Mouse (Mus musculus) heart, adult 2 months (tissue): ENCODE measurements around the gene Jsrp1. TPM values are rescaled to one million over a fixed set of nuclear protein-coding genes. Genes with fewer than 3 reads are reported as not detected.

Source experiments
- DNase-seq, 2 experiments: peaks; one replicate each; pipeline ENCODE4 v3.0.0; 2021
- H3K27ac ChIP-seq: fragments of 200-600 bp; 2 replicates; pipeline ENCODE4 v1.8.1; 2022
- H3K27me3 ChIP-seq: fragments of 200-500 bp; 2 replicates; pipeline ENCODE4 v1.6.1; 2012; ENCODE audit warnings: mild to moderate bottlenecking, low read length, inconsistent platforms, mixed read lengths; ENCODE audit not compliant: control insufficient read depth, insufficient read depth
- H3K36me3 ChIP-seq: fragments of 200-500 bp; 2 replicates; pipeline ENCODE4 v1.6.1; 2012; ENCODE audit warnings: low read length, inconsistent platforms; ENCODE audit not compliant: control insufficient read depth, insufficient read depth
- H3K4me1 ChIP-seq: fragments of 200-500 bp; 2 replicates; pipeline ENCODE4 v1.6.1; 2011; ENCODE audit warnings: low read length; ENCODE audit not compliant: control insufficient read depth, insufficient read depth
- H3K4me3 ChIP-seq: fragments of 200-600 bp; 2 replicates; pipeline ENCODE4 v1.8.1; 2022
- H3K79me2 ChIP-seq: fragments of 200-500 bp; replicated peaks from 2 replicates; pipeline ENCODE4 v1.6.1; 2012; ENCODE audit warnings: mild to moderate bottlenecking, inconsistent platforms, low read length, moderate library complexity, mixed read lengths; ENCODE audit not compliant: control insufficient read depth, insufficient read depth
- H3K9ac ChIP-seq: fragments of 200-500 bp; 2 replicates; pipeline ENCODE4 v1.6.1; 2012; ENCODE audit warnings: low read depth, mild to moderate bottlenecking, control low read depth, inconsistent platforms, low read length, mixed read lengths
- CTCF ChIP-seq: fragments of 200-600 bp; IDR thresholded peaks from 2 replicates; pipeline ENCODE4 v1.8.1; 2022; ENCODE audit warnings: antibody characterized with exemption, mild to moderate bottlenecking, moderate library complexity
- EP300 ChIP-seq: fragments of 200-500 bp; IDR thresholded peaks from 2 replicates; pipeline ENCODE4 v1.6.1; 2011; ENCODE audit warnings: low read depth, low read length, control low read depth; ENCODE audit not compliant: insufficient read depth
- POLR2A ChIP-seq: fragments of 200-500 bp; IDR thresholded peaks from 2 replicates; pipeline ENCODE4 v1.6.1; 2011; ENCODE audit warnings: mild to moderate bottlenecking, low read depth, low read length, control low read depth; ENCODE audit not compliant: insufficient read depth
- WGBS: fragments of 180-500 bp; shearing (Covaris S2); methylation state at CpG from one replicate; pipeline ENCODE4 v1.1.7; 2018; 5-methylcytosine and 5-hydroxymethylcytosine counted together
- intact Hi-C: fragments of 180-260 bp; cut with DNase I; formaldehyde crosslinking; loops from one replicate; pipeline ENCODE4 v1.15.1; 2025
- polyA plus RNA-seq: library from polyadenylated mRNA; depleted of rRNA; stranded (reverse); fragments of >200 nt; gene quantifications from 2 replicates; pipeline ENCODE4 v1.2.3, GENCODE M21; 2012
- total RNA-seq, 2 experiments: library from RNA; stranded (reverse); gene quantifications; 2 replicates each; pipeline ENCODE4 v1.2.3; 2021

Gene Jsrp1
- total and polyA plus RNA-seq, 3 experiments = 0.21 to 1.1 (median 0.25) TPM

DNA sequence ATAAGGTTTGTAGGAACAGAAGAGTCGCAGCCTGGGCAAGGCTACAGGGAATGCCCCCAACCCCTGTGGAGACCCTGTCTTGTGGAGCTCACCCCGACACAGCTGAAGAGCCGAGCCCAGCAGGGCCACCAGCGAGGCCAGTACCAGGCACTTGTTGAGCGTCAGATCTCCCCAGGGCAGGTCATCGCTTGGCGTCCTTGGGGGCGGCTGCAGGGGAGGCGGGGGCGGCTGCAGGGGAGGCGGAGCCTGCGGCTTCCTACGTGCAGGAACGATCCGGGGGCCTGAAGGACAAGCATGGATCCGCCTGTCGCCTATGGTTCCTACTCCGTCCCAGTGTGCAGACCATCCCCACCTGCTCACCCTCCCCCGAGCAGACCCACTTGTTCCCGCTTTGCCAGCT lies 3.2 kb downstream of the Jsrp1 start:
- H3K9ac ChIP-seq = no peak overlapping the region
- TF ChIP-seq CTCF (no peak), EP300 (no peak), POLR2A (no peak)
- H3K27ac ChIP-seq = no peak overlapping the region
- DNase-seq = no peak
- H3K4me3 ChIP-seq = no peak overlapping the region
- intact Hi-C loops = no loop called here
- no peaks in the 10 kb centered on the region for H3K79me2 ChIP-seq
- H3K4me1 ChIP-seq = peaks cover 3% of the 10 kb centered on the region
- WGBS = 12% methylated on average over 20 of the region's 20 CpGs
- H3K36me3 ChIP-seq = no peaks in the 10 kb centered on the region
- no peaks in the 10 kb centered on the region for H3K27me3 ChIP-seq

DNA sequence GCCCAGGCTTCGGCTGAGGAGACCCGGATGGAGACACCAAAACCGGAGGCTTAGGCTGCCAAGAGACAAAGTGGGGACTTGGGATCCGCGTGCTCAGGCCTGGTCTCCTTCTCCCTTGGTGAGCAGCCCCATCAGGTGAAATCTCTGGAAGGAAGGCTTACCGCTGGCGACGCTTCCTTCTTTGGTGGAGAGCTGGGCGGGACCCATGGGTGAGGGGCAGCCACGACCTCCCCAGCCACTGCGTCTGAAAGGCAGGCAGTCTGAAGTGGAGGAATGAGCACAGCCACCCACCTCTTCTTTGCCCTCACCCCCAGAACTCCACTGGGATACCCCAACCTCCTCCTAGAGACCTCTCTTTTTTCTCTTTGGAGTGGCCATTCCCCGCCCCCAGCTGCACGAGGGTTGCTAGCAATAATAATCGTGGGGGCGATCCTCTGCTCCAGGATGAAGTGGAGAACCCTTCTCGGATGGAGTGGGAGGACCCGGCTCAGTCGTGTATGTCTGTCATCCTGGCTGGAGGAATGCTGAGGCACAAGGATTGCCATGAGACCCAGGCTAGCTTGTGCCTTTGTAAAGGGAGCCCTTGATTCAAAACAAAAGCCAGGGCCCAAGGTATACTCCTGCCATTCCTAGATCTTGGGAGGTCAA lies 4.2 kb downstream of the Jsrp1 start:
- no peak for TF ChIP-seq POLR2A
- TF ChIP-seq CTCF = no peak
- TF ChIP-seq EP300 = no peak
- Histone ChIP-seq H3K27ac (no peak overlapping the region), H3K79me2 (no peaks in the 10 kb centered on the region), H3K36me3 (no peaks in the 10 kb centered on the region), H3K4me1 (peaks cover 3% of the 10 kb centered on the region), H3K9ac (no peak overlapping the region), H3K4me3 (no peak overlapping the region), H3K27me3 (no peaks in the 10 kb centered on the region)
- intact Hi-C loops = no loop called here
- DNase-seq = no peak
- 17% methylated on average over 18 of the region's 18 CpGs for WGBS

- H3K27ac ChIP-seq = no peak overlapping the region
- no peaks in the 10 kb centered on the region for H3K27me3 ChIP-seq
- 31% methylated on average over 40 of the region's 40 CpGs for WGBS
- no peak for TF ChIP-seq EP300
- TF ChIP-seq POLR2A = no peak
- TF ChIP-seq CTCF = no peak
- H3K36me3 ChIP-seq = no peaks in the 10 kb centered on the region
- H3K4me3 ChIP-seq = no peak overlapping the region
- H3K79me2 ChIP-seq = no peaks in the 10 kb centered on the region
- H3K9ac ChIP-seq = no peak overlapping the region
- intact Hi-C loops = no loop called here
- no peak for DNase-seq
- H3K4me1 ChIP-seq = peaks cover 3% of the 10 kb centered on the region
Measured at GRCm38 (mm10) chr10:80808099-80808984, 5.0 kb downstream of the Jsrp1 start.

DNA sequence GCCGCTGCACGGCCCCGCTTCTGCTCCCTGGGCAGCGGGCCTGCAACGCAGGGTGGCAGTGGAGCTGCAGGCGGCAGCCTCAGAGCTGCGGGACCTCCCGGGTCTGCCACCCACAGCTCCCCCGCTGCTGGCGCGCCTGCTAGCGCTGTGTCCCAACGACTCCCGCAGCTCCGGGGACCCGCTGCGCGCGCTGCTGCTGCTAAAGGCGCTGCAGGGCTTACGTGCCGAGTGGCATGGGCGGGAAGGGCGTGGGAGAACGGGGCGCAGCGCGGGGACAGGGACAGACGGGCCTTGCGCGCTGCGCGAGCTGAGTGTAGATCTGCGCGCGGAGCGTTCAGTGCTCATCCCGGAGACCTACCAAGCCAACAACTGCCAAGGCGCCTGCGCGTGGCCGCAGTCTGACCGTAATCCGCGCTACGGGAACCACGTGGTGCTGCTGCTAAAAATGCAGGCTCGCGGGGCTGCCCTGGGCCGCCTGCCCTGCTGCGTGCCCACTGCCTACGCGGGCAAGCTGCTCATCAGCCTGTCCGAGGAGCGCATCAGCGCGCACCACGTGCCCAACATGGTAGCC lies 6.2 kb downstream of the Jsrp1 start:
- Histone ChIP-seq H3K79me2 (peaks cover 1% of the 10 kb centered on the region; the same call in 1 of the 2 replicates), H3K9ac (peak overlapping the region; percentile 86), H3K36me3 (no peaks in the 10 kb centered on the region), H3K27ac (peak overlapping the region; percentile 44; the same call in 1 of the 2 replicates), H3K27me3 (no peaks in the 10 kb centered on the region), H3K4me3 (peak overlapping the region; percentile 58), H3K4me1 (peaks cover 3% of the 10 kb centered on the region)
- peak; percentile 77 to 84 for DNase-seq
- 2% methylated on average over 58 of the region's 58 CpGs for WGBS
- intact Hi-C loops = no loop called here
- TF ChIP-seq POLR2A (peak; percentile 53; the same call in 1 of the 2 replicates), EP300 (0 out of 2 replicates have a peak, but pooled peaks have one; percentile 39), CTCF (no peak)

- H3K79me2 ChIP-seq = peaks cover 1% of the 10 kb centered on the region; the same call in 1 of the 2 replicates
- no peaks in the 10 kb centered on the region for H3K27me3 ChIP-seq
- H3K9ac ChIP-seq = peak overlapping the region; percentile 86
- H3K36me3 ChIP-seq = no peaks in the 10 kb centered on the region
- peak overlapping the region; percentile 44; the same call in 1 of the 2 replicates for H3K27ac ChIP-seq
- WGBS = 61% methylated on average over 34 of the region's 34 CpGs
- no peak for TF ChIP-seq CTCF
- no peak for TF ChIP-seq EP300
- no peak for TF ChIP-seq POLR2A
- intact Hi-C loops = no loop called here
- DNase-seq = no peak
- peaks cover 3% of the 10 kb centered on the region for H3K4me1 ChIP-seq
- peak overlapping the region; percentile 58 for H3K4me3 ChIP-seq
Measured at GRCm38 (mm10) chr10:80806341-80807056, 6.8 kb downstream of the Jsrp1 start.
